ENCODE assay signal across 8 mouse cellular contexts in the genomic region with DNA sequence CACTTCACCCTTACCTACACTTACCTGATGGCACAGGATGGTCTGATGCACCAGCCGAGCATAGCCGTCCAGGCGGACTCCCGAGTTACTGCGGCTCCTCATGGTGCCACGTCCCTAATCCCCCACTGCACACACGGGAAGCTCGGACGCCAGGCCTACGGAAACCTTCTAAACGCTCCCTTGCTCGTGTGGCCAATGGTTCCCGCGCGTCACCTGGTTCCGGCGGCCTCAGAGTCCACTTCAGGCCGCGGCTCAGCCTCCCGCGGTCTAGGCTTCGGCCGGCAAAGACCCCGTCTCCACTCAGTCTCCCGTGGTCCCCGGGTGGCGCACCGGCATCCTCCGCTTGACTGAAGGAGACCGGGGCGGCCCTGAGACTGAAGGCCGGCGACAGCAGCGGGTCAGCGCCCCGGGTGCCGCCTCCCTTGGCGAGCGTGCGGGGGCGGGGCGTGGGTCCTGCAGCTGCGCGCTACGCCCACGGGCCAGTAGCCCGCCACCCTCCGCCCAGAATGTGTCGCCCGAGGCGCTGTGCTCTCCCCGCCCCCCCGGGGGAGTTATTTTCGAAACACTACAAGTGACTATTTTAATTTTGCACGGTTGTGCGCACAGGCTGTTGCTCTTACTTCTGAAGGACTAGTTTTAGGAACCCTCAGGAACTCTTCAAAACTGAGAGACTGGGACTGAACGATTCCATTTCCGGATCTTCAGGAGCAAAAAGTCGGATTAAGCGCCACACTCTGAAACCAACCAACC. TPM values are rescaled to one million over a fixed set of nuclear protein-coding genes. Genes with fewer than 3 reads are reported as not detected.
DNase-seq lines count a peak whose midpoint lies in the region; ATAC-seq and TF ChIP-seq lines count a peak whose summit lies in the region.

TSS of gene Phka1 (minus strand) at position 424 of the 750 bp plus-strand sequence.

- no peaks in the 10 kb centered on the region for H3K4me1 ChIP-seq in forebrain, embryonic 11.5 days (replicated peaks; ENCODE audit: control insufficient read depth, insufficient read depth, low read length)
- no peaks in the 10 kb centered on the region for H3K4me1 ChIP-seq in heart, embryonic 16.5 days (ENCODE audit: control insufficient read depth, insufficient read depth, low read length)
- no peaks in the 10 kb centered on the region for H3K4me1 ChIP-seq in liver, embryonic 15.5 days (replicated peaks)
- no peaks in the 10 kb centered on the region for H3K4me1 ChIP-seq in neural tube, embryonic 12.5 days
- no peaks in the 10 kb centered on the region for H3K4me1 ChIP-seq in stomach, postnatal 0 days (replicated peaks; ENCODE audit: control insufficient read depth, insufficient read depth)

- no peaks in the 10 kb centered on the region for H3K79me3 ChIP-seq in C2C12 (ENCODE audit: low read depth)

- H3K4me2 ChIP-seq in forebrain, embryonic 11.5 days (ENCODE audit: low read depth, low read length, severe bottlenecking): peak within 1 kb of the TSS; percentile 45
- H3K4me2 ChIP-seq in heart, embryonic 16.5 days (ENCODE audit: low read depth, low read length): peak within 1 kb of the TSS; percentile 64
- H3K4me2 ChIP-seq in liver, embryonic 15.5 days: peak within 1 kb of the TSS; percentile 63
- peak within 1 kb of the TSS; percentile 62 for H3K4me2 ChIP-seq in neural tube, embryonic 12.5 days (replicated peaks)
- peak within 1 kb of the TSS; percentile 47 for H3K4me2 ChIP-seq in stomach, postnatal 0 days (replicated peaks; ENCODE audit: low read depth)

- no peaks in the 10 kb centered on the region for H3K27me3 ChIP-seq in C2C12 (ENCODE audit: control insufficient read depth, insufficient read depth, insufficient read length)
- peaks cover 18% of the 10 kb centered on the region for H3K27me3 ChIP-seq in forebrain, embryonic 11.5 days (ENCODE audit: control insufficient read depth, insufficient read depth, low read length)
- H3K27me3 ChIP-seq in heart, embryonic 16.5 days (ENCODE audit: control insufficient read depth, insufficient read depth, low read length): peaks cover 8% of the 10 kb centered on the region
- H3K27me3 ChIP-seq in liver, embryonic 15.5 days: peaks cover 22% of the 10 kb centered on the region
- peaks cover 15% of the 10 kb centered on the region for H3K27me3 ChIP-seq in neural tube, embryonic 12.5 days (replicated peaks)
- no peaks in the 10 kb centered on the region for H3K27me3 ChIP-seq in stomach, postnatal 0 days (ENCODE audit: control insufficient read depth, insufficient read depth, low read length)

- H3K9me3 ChIP-seq in forebrain, embryonic 11.5 days (ENCODE audit: control insufficient read depth, low read length): no peaks in the 10 kb centered on the region
- H3K9me3 ChIP-seq in heart, embryonic 16.5 days (replicated peaks; ENCODE audit: control insufficient read depth, low read length): no peaks in the 10 kb centered on the region
- H3K9me3 ChIP-seq in liver, embryonic 15.5 days (replicated peaks): no peaks in the 10 kb centered on the region
- H3K9me3 ChIP-seq in neural tube, embryonic 12.5 days: no peaks in the 10 kb centered on the region
- no peaks in the 10 kb centered on the region for H3K9me3 ChIP-seq in stomach, postnatal 0 days (ENCODE audit: control insufficient read depth, low read length)

- H3K27ac ChIP-seq in forebrain, embryonic 11.5 days (ENCODE audit: low read depth, low read length): no peak within 1 kb of the TSS
- H3K27ac ChIP-seq in heart, embryonic 16.5 days (ENCODE audit: low read length): peak within 1 kb of the TSS; percentile 83
- H3K27ac ChIP-seq in liver, embryonic 15.5 days (replicated peaks): no peak within 1 kb of the TSS
- H3K27ac ChIP-seq in neural tube, embryonic 12.5 days: no peak within 1 kb of the TSS
- no peak within 1 kb of the TSS for H3K27ac ChIP-seq in stomach, postnatal 0 days (replicated peaks)

- H3K4me3 ChIP-seq in C2C12 (ENCODE audit: insufficient read depth, poor library complexity, severe bottlenecking): peak within 1 kb of the TSS; percentile 39
- H3K4me3 ChIP-seq in forebrain, embryonic 11.5 days (ENCODE audit: low read depth, low read length): peak within 1 kb of the TSS; percentile 48
- peak within 1 kb of the TSS; percentile 65 for H3K4me3 ChIP-seq in heart, embryonic 16.5 days (ENCODE audit: low read length)
- peak within 1 kb of the TSS; percentile 58 for H3K4me3 ChIP-seq in liver, embryonic 15.5 days (replicated peaks)
- peak within 1 kb of the TSS; percentile 50 for H3K4me3 ChIP-seq in neural tube, embryonic 12.5 days
- H3K4me3 ChIP-seq in stomach, postnatal 0 days (ENCODE audit: low read depth, low read length): peak within 1 kb of the TSS; percentile 51

- no peaks in the 10 kb centered on the region for H3K36me3 ChIP-seq in C2C12 (ENCODE audit: control insufficient read depth, insufficient read depth)
- H3K36me3 ChIP-seq in forebrain, embryonic 11.5 days (ENCODE audit: control insufficient read depth, insufficient read depth, low read length): no peaks in the 10 kb centered on the region
- H3K36me3 ChIP-seq in heart, embryonic 16.5 days (ENCODE audit: control insufficient read depth, insufficient read depth): no peaks in the 10 kb centered on the region
- H3K36me3 ChIP-seq in liver, embryonic 15.5 days (replicated peaks): no peaks in the 10 kb centered on the region
- no peaks in the 10 kb centered on the region for H3K36me3 ChIP-seq in neural tube, embryonic 12.5 days
- no peaks in the 10 kb centered on the region for H3K36me3 ChIP-seq in stomach, postnatal 0 days (ENCODE audit: control insufficient read depth, insufficient read depth, low read length)

- peak; percentile 75 for ATAC-seq in forebrain, embryonic 11.5 days (replicated peaks; ENCODE audit: low FRiP score)
- peak; percentile 97 for ATAC-seq in heart, embryonic 16.5 days (replicated peaks; ENCODE audit: extremely low read depth, insufficient read depth, low FRiP score)
- peak; percentile 81 for ATAC-seq in liver, embryonic 15.5 days (ENCODE audit: insufficient read depth)
- ATAC-seq in neural tube, embryonic 12.5 days (ENCODE audit: low FRiP score, low read depth): peak; percentile 84
- peak; percentile 92 for ATAC-seq in stomach, postnatal 0 days (ENCODE audit: low FRiP score, low TSS enrichment)

- peaks cover 10% of the 10 kb centered on the region for H3K79me2 ChIP-seq in C2C12 (ENCODE audit: control insufficient read depth, insufficient read depth)

- no peak for TF ChIP-seq EP300 in stomach, postnatal 0 days (optimal IDR thresholded peaks at IDR 0.05)

- no peak for TF ChIP-seq CTCF in C2C12 (IDR thresholded peaks at IDR 0.05; ENCODE audit: control insufficient read depth, insufficient read depth, insufficient read length)
- TF ChIP-seq CTCF in stomach, postnatal 0 days (IDR thresholded peaks at IDR 0.05; ENCODE audit: low read depth): peak; percentile 36; the same call in 1 of the 2 replicates

- DNase-seq in c-Kit-positive CD71-positive TER-119-negative erythroid progenitor cells, embryonic 14.5 days (ENCODE audit: low read depth): peak; percentile 24
- DNase-seq in forebrain, embryonic 11.5 days (ENCODE audit: low spot score): peak; percentile 77
- DNase-seq in kidney, postnatal 4 days: peak; percentile 84 to 89
- DNase-seq in stomach, postnatal 0 days (ENCODE audit: low spot score): peak; percentile 82

- H3K9ac ChIP-seq in forebrain, embryonic 11.5 days (ENCODE audit: low read length): peak within 1 kb of the TSS; percentile 55
- peak within 1 kb of the TSS; percentile 76 for H3K9ac ChIP-seq in heart, embryonic 16.5 days (ENCODE audit: low read length)
- H3K9ac ChIP-seq in liver, embryonic 15.5 days: no peak within 1 kb of the TSS; the same call in 1 of the 2 replicates
- peak within 1 kb of the TSS; percentile 48; the same call in 1 of the 2 replicates for H3K9ac ChIP-seq in neural tube, embryonic 12.5 days
- peak within 1 kb of the TSS; percentile 63 for H3K9ac ChIP-seq in stomach, postnatal 0 days (ENCODE audit: low read length)

- WGBS in forebrain, embryonic 11.5 days: 14% methylated on average over 58 of the region's 60 CpGs
- WGBS in heart, embryonic 16.5 days: 15% methylated on average over 58 of the region's 60 CpGs
- 16% methylated on average over 60 of the region's 60 CpGs for WGBS in liver, embryonic 15.5 days (ENCODE audit: insufficient replicate concordance)
- WGBS in neural tube, embryonic 12.5 days: 23% methylated on average over 60 of the region's 60 CpGs
- 18% methylated on average over 47 of the region's 60 CpGs for WGBS in stomach, postnatal 0 days

- peak within 1 kb of the TSS; percentile 82 for H3ac ChIP-seq in C2C12 (ENCODE audit: control insufficient read depth, insufficient read length, low read depth)

TF ChIP-seq in C2C12, 6 proteins besides CTCF, POLR2A, EP300 and RAD21:
- TF ChIP-seq CEBPB (IDR thresholded peaks at IDR 0.05; ENCODE audit: low read depth): no peak
- no peak for TF ChIP-seq MYOG (IDR thresholded peaks at IDR 0.05; ENCODE audit: control insufficient read depth, extremely low read depth, insufficient read length)
- TF ChIP-seq USF1 (IDR thresholded peaks at IDR 0.05; ENCODE audit: low read depth): no peak
- TF ChIP-seq MAX (IDR thresholded peaks at IDR 0.05): no peak
- TF ChIP-seq FOSL1 (IDR thresholded peaks at IDR 0.05; ENCODE audit: insufficient read depth, low read length, poor library complexity, severe bottlenecking): no peak
- no peak for TF ChIP-seq MYOD1 (IDR thresholded peaks at IDR 0.05; ENCODE audit: control insufficient read depth, insufficient read length, low read depth)

RNA-seq across cellular contexts. Expression of gene Phka1, which starts in this region (rescaled TPM):
- 3.3 TPM for polyA plus RNA-seq in C2C12 (2012; fragmentation: generic; extraction: Trizol)
- 7.5 and 8.0 TPM in 2 replicates for polyA plus RNA-seq in forebrain, embryonic 11.5 days (2014; fragmentation: Nextera tagmentation; extraction: Ambion mirVana)
- polyA plus RNA-seq in heart, embryonic 16.5 days (2015; fragmentation: Nextera tagmentation; extraction: Ambion mirVana): 10.5 and 13.0 TPM in 2 replicates
- 1.0 and 1.2 TPM in 2 replicates for polyA plus RNA-seq in liver, embryonic 15.5 days (2015; fragmentation: Nextera tagmentation; extraction: Ambion mirVana)
- 7.6 and 7.7 TPM in 2 replicates for polyA plus RNA-seq in neural tube, embryonic 12.5 days (2016; fragmentation: Nextera tagmentation; extraction: Ambion mirVana)
- polyA plus RNA-seq in stomach, postnatal 0 days (2015; fragmentation: Nextera tagmentation; extraction: Ambion mirVana): 1.9 and 2.2 TPM in 2 replicates

Comparison
In these comparisons a context has a peak if more than half of its experiments do, and no peak if none do; other contexts are left out.
1. DNase-seq: peak in every context shown above with its lines; median percentile 86 in kidney, postnatal 4 days; 82 in stomach, postnatal 0 days; 77 in forebrain, embryonic 11.5 days; 24 in c-Kit-positive CD71-positive TER-119-negative erythroid progenitor cells, embryonic 14.5 days.